Mouse (Mus musculus) cerebellum, adult (tissue): ENCODE results near the gene Mef2a.

Source experiments
- ATAC-seq: cut with Nextera tagmentation; 2 replicates; pipeline ENCODE4 v1.9.2; 2017; ENCODE audit warnings: mild to moderate bottlenecking, moderate library complexity, mixed read lengths; ENCODE audit not compliant: insufficient number of reproducible peaks, low FRiP score, low TSS enrichment

The Mef2a gene

GRCm38 (mm10) chr7:67371891-67372672 lies 576 bp downstream of the Mef2a start:
- no peak for ATAC-seq

GRCm38 (mm10) chr7:67371351-67371890 lies 1.2 kb downstream of the Mef2a start:
- ATAC-seq: no peak

- no peak for ATAC-seq
Measured at GRCm38 (mm10) chr7:67369645-67370044, 3.0 kb downstream of the Mef2a start.

- no peak for ATAC-seq
Measured at GRCm38 (mm10) chr7:67368394-67368793, 4.3 kb downstream of the Mef2a start.

- no peak for ATAC-seq
Measured at GRCm38 (mm10) chr7:67360588-67360987, 12.1 kb downstream of the Mef2a start.

GRCm38 (mm10) chr7:67359863-67360262 lies 12.8 kb downstream of the Mef2a start:
- no peak for ATAC-seq

- no peak for ATAC-seq
Measured at GRCm38 (mm10) chr7:67355870-67356269, 16.8 kb downstream of the Mef2a start.

- ATAC-seq: no peak
Measured at GRCm38 (mm10) chr7:67353667-67354066, 19.0 kb downstream of the Mef2a start.

- ATAC-seq: no peak
Measured at GRCm38 (mm10) chr7:67352989-67353388, 19.7 kb downstream of the Mef2a start.

- ATAC-seq: no peak
Measured at GRCm38 (mm10) chr7:67344443-67344842, 28.2 kb downstream of the Mef2a start.

- no peak for ATAC-seq
Measured at GRCm38 (mm10) chr7:67342067-67342625, 30.5 kb downstream of the Mef2a start.

- no peak for ATAC-seq
Measured at GRCm38 (mm10) chr7:67320359-67320758, 52.3 kb downstream of the Mef2a start.

- ATAC-seq: no peak
Measured at GRCm38 (mm10) chr7:67318697-67319096, 54.0 kb downstream of the Mef2a start.

GRCm38 (mm10) chr7:67313200-67313599 lies 59.5 kb downstream of the Mef2a start:
- ATAC-seq: no peak

GRCm38 (mm10) chr7:67310151-67310550 lies 62.5 kb downstream of the Mef2a start:
- no peak for ATAC-seq

- ATAC-seq: no peak
Measured at GRCm38 (mm10) chr7:67308102-67308501, 64.6 kb downstream of the Mef2a start.

- no peak for ATAC-seq
Measured at GRCm38 (mm10) chr7:67307078-67307477, 65.6 kb downstream of the Mef2a start.

- no peak for ATAC-seq
Measured at GRCm38 (mm10) chr7:67304937-67305336, 67.7 kb downstream of the Mef2a start.

- ATAC-seq: no peak
Measured at GRCm38 (mm10) chr7:67296419-67296818, 76.2 kb downstream of the Mef2a start.

GRCm38 (mm10) chr7:67291356-67291755 lies 81.3 kb downstream of the Mef2a start:
- ATAC-seq: no peak

GRCm38 (mm10) chr7:67287456-67287855 lies 85.2 kb downstream of the Mef2a start:
- no peak for ATAC-seq

- ATAC-seq: no peak
Measured at GRCm38 (mm10) chr7:67283581-67283980, 89.1 kb downstream of the Mef2a start.
